Mouse (Mus musculus): ENCODE data around the gene Ankra2. TPM values are rescaled to one million over a fixed set of nuclear protein-coding genes. Genes with fewer than 3 reads are reported as not detected.
A peak's percentile ranks its signal among the peaks of the same experiment; 100 is the strongest.

The Ankra2 gene
- polyA plus RNA-seq, 1 experiment = 77.3 TPM

DNA sequence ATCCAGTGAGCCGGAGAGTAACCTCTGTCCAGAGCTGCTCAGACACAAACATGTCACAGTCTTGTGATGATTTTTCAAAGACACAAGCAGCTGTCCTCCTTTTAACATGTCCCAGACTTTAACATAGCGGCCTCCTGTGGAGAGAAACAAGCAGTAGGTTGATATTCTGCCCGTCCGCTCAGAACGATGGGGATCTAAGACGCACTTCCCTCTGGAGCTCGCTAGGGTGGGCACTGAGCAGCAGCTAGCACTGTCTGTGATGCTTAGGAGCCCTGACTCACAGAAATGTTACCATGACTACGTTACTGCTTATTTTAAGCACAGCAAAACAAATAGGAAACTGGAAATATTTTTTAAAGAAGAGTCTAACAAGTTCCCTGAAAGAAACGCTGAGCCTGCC lies 8.0 kb upstream of the Ankra2 start:
- no peak for DNase-seq (ENCODE audit: low read depth)
- no peak for TF ChIP-seq POLR2A (IDR thresholded peaks at IDR 0.05; ENCODE audit: borderline replicate concordance, extremely low read depth, insufficient read depth, insufficient read length, poor library complexity, severe bottlenecking)
- TF ChIP-seq CTCF (IDR thresholded peaks at IDR 0.05; ENCODE audit: borderline replicate concordance, extremely low read depth, insufficient read depth, insufficient read length) = no peak

DNA sequence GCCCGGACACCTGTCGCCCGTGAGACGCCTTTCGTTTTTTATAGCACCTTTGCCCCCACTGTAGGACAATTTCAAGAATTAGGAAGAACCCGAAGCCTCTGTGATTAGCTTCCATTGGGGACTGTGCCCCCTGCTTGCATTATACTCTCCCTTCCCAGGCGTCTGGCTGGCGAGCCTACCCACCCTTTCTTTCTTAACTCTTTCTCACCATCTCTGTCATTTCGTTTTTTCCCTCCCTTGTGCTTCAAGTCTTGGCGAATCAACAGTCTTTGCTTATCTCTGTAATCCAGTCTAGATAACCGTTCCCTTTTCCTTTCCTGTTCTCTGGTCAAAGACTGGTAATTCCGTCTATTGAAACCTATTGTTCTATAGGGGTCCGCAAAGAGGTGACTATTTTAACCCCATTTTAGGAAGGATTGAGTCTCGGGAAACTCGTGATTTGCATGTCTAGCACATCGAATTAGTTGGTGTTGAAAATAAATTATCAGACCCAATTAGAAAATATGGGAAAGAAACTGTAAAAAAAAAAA lies 649 bp downstream of the Ankra2 start:
- TF ChIP-seq CTCF (IDR thresholded peaks at IDR 0.05; ENCODE audit: borderline replicate concordance, extremely low read depth, insufficient read depth, insufficient read length) = no peak
- TF ChIP-seq POLR2A (IDR thresholded peaks at IDR 0.05; ENCODE audit: borderline replicate concordance, extremely low read depth, insufficient read depth, insufficient read length, poor library complexity, severe bottlenecking) = no peak
- no peak for DNase-seq (ENCODE audit: low read depth)

DNA sequence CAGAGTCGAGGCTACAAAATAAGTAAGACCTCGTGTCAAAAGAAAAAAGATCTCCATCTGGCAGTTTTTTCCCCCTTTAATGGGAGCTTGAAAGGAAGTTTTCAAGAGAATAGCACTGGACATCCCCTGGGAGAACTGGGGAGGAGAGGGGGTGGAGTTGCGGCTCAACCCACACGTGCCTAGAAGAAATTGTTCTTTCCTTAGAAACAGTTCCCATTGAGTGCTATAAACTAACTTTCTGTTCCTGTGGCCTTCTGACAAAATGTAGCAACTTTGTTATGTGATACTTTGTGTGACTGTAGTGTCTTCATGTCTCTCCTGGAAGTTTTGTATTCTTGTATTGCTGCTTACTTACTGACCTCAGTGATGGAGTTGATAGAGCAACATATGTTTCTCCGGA lies 1.2 kb downstream of the Ankra2 start:
- DNase-seq (ENCODE audit: low read depth) = peak; percentile 27
- TF ChIP-seq POLR2A (IDR thresholded peaks at IDR 0.05; ENCODE audit: borderline replicate concordance, extremely low read depth, insufficient read depth, insufficient read length, poor library complexity, severe bottlenecking) (no peak), CTCF (IDR thresholded peaks at IDR 0.05; ENCODE audit: borderline replicate concordance, extremely low read depth, insufficient read depth, insufficient read length) (no peak)

DNA sequence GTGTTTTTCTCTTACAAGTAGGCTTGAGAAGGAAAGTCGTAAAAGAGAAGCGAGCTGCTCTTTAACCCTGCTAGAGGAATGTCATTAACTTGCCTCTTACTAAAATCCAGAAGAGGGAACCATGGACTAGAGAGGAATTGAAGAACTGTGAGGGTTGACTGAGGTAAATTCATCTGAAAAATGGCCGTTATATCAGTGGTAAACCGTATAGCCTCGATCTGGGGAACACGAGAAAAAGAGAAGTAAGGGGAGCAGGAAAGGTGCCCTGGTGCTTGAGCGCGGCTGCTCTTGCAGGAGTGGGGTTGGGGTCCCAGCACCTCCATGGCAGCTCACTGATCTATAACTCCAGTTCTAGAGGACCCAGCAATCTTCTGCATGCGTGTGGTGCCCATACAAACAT lies 11.1 kb downstream of the Ankra2 start:
- TF ChIP-seq POLR2A (IDR thresholded peaks at IDR 0.05; ENCODE audit: borderline replicate concordance, extremely low read depth, insufficient read depth, insufficient read length, poor library complexity, severe bottlenecking) (no peak), CTCF (IDR thresholded peaks at IDR 0.05; ENCODE audit: borderline replicate concordance, extremely low read depth, insufficient read depth, insufficient read length) (no peak)
- no peak for DNase-seq (ENCODE audit: low read depth)

DNA sequence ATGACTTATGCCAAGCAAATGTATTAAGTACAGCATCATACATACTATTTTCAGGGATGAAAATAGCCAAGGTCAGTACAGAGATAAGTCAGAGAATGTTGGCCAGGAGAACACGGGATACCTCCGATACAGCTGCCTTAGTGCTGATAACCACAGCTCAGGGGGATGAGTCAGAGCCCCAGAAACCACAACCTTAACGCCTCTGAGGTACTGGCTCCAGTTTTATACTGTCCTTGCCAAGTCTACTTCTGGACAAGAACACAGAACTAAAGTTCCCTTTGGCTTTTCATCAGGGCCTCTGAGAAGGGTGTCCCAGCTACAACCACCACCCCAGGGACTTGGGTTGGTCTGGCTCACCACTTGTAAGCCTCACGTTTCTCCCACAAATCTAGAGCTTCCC lies 12.8 kb downstream of the Ankra2 start:
- TF ChIP-seq POLR2A (IDR thresholded peaks at IDR 0.05; ENCODE audit: borderline replicate concordance, extremely low read depth, insufficient read depth, insufficient read length, poor library complexity, severe bottlenecking) (no peak), CTCF (IDR thresholded peaks at IDR 0.05; ENCODE audit: borderline replicate concordance, extremely low read depth, insufficient read depth, insufficient read length) (no peak)
- no peak for DNase-seq (ENCODE audit: low read depth)

DNA sequence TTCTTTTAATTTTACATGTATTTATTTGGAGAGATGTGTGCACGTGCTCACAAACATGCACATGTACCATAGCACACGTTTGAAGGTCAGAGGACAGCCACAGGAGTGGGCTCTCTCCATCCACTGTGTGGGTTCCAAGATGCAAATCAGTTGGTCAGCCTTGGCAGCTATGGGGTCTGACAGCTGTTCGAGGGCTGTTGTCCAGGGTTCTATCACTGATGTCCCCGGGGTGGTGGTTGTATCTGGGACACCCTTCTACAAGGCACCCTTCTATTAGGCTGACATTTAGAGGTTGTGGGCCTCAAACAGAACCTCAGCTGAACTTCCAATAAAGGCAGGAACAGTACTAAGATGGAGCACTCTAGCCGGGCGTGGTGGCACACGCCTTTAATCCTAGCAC lies 13.4 kb downstream of the Ankra2 start:
- DNase-seq (ENCODE audit: low read depth) = no peak
- TF ChIP-seq POLR2A (IDR thresholded peaks at IDR 0.05; ENCODE audit: borderline replicate concordance, extremely low read depth, insufficient read depth, insufficient read length, poor library complexity, severe bottlenecking) = no peak
- TF ChIP-seq CTCF (IDR thresholded peaks at IDR 0.05; ENCODE audit: borderline replicate concordance, extremely low read depth, insufficient read depth, insufficient read length) = no peak

DNA sequence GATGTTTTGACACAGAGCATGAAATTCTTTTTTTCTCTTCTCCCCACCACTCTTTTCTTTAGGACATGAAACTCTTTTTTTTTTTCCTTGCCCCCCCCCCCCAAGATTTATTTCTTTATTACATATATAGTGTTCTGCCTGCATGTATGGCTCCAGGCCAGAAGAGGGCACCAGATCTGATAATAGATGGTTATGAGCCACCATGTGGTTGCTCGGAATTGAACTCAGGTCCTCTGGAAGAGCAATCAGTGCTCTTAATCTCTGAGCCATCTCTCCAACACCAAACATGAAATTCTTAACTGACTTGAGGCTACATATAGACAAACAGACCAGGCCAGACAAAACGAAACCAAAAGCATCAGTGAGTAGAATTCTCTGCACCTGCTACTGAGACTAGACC lies 14.6 kb downstream of the Ankra2 start:
- no peak for TF ChIP-seq POLR2A (IDR thresholded peaks at IDR 0.05; ENCODE audit: borderline replicate concordance, extremely low read depth, insufficient read depth, insufficient read length, poor library complexity, severe bottlenecking)
- no peak for TF ChIP-seq CTCF (IDR thresholded peaks at IDR 0.05; ENCODE audit: borderline replicate concordance, extremely low read depth, insufficient read depth, insufficient read length)
- DNase-seq (ENCODE audit: low read depth) = no peak

DNA sequence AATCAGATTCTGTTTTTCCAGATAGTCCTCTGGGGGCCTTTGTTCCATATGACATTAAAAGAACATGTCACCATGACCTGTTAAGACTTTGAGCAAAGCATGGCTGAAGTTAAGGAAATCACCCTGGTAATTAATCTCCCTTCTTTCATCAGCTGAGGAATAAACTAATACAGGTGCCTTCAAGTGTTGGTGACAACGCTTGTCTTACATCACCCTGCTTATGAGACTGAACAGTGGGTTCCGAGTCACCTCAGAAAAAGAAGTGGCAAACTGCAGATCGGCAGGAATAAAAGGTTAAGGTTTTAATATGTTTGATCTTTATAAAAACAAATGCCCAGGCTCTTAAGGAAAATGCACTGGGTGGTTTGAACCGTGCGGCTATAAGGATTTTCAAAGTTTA lies 16.8 kb downstream of the Ankra2 start, which contains the start of gene Gm21976:
Gene Gm21976 (plus strand): TSS at position 202 of the 400 bp plus-strand sequence.
- no peak for DNase-seq (ENCODE audit: low read depth)
- no peak for TF ChIP-seq POLR2A (IDR thresholded peaks at IDR 0.05; ENCODE audit: borderline replicate concordance, extremely low read depth, insufficient read depth, insufficient read length, poor library complexity, severe bottlenecking)
- TF ChIP-seq CTCF (IDR thresholded peaks at IDR 0.05; ENCODE audit: borderline replicate concordance, extremely low read depth, insufficient read depth, insufficient read length) = no peak

DNA sequence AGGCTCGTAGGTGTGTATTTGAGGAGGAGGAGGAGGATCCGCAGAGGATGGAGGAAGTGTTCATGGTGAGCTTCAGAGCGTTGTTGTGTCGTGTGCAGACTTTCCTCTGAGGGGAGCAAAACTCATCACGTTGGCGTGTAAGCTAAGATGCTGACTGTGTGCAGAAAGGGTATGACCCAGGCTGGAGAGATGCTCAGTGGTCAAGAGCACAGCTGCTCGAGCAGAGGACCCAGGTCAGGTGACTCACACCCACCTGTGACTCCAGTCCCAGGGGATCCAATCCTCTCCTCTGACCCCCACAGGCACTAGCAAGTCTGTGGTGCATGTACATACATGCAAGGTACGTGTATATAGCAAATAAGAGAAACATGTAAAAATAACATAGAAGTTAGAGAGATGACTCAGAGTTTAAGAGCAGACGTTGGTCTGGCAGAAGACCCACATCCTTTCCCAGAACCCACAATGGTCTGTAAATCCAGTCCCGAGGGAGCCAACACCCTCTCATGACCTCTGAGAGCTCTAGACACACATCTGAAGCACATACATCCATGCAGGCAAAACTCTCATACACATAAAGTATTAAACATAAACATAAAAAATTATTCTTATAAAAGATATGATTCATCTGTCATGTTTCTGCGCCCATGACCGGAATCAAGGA lies 18.2 kb downstream of the Ankra2 start:
- TF ChIP-seq POLR2A (IDR thresholded peaks at IDR 0.05; ENCODE audit: borderline replicate concordance, extremely low read depth, insufficient read depth, insufficient read length, poor library complexity, severe bottlenecking) (no peak), CTCF (IDR thresholded peaks at IDR 0.05; ENCODE audit: borderline replicate concordance, extremely low read depth, insufficient read depth, insufficient read length) (no peak)
- no peak for DNase-seq (ENCODE audit: low read depth)

DNA sequence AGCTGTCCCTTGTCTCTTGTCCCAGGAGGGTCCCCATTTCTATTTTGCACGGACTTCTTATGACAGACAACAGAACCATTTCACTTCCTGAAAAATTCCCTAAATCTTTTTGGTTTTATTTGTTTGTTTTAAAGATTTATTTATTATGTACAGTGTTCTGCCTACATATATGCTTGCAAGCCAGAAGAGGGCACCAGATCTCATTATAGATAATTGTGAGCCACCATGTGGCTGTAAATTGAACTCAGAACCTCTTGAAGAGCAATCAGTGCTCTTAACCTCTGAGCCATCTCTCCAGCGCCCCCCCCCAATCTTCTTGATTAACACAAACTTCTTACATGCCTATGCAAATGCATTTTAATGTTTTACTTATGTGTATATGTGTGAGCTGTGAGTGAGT lies 27.8 kb downstream of the Ankra2 start:
- TF ChIP-seq CTCF (IDR thresholded peaks at IDR 0.05; ENCODE audit: borderline replicate concordance, extremely low read depth, insufficient read depth, insufficient read length) = no peak
- no peak for TF ChIP-seq POLR2A (IDR thresholded peaks at IDR 0.05; ENCODE audit: borderline replicate concordance, extremely low read depth, insufficient read depth, insufficient read length, poor library complexity, severe bottlenecking)
- DNase-seq (ENCODE audit: low read depth) = no peak

DNA sequence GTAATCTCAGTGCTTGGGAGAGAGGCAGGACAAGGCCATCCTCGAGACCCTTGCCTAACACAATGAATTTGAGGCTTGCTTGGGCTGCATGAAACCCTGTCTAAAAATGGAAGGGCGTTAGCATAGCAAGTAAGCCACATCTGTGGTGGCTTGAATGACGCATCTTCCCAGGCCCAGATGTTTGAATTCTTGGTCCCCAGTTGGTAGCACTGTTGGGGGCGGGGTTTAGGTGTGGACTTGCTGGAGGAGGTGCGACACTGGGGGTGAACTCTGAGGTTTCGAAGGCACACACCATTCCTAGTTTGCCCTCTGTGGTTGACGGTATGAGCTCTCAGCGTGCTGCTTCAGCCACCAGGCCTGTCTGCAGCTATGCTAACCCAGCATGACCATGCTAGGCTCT lies 28.8 kb downstream of the Ankra2 start:
- TF ChIP-seq CTCF (IDR thresholded peaks at IDR 0.05; ENCODE audit: borderline replicate concordance, extremely low read depth, insufficient read depth, insufficient read length) (no peak), POLR2A (IDR thresholded peaks at IDR 0.05; ENCODE audit: borderline replicate concordance, extremely low read depth, insufficient read depth, insufficient read length, poor library complexity, severe bottlenecking) (no peak)
- DNase-seq (ENCODE audit: low read depth) = no peak

DNA sequence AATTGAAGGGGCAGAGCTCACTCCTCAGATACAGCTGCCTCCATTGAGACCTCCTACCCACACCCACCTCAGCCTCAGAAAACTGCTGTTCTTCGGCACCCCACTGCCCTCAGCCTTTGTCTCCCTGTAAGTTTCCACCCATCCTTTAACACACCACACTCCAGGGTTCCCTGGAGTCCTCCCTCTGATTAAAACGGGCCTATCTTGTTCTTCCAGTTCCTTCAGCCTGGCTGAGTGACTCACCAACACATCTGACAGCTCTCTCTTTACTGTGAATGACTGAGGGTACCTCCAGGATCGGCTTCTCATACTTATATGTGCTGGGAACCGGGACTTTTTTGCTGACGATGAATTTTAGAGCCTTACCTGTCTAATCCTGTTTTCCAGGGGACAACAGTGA lies 33.2 kb downstream of the Ankra2 start:
- no peak for TF ChIP-seq POLR2A (IDR thresholded peaks at IDR 0.05; ENCODE audit: borderline replicate concordance, extremely low read depth, insufficient read depth, insufficient read length, poor library complexity, severe bottlenecking)
- TF ChIP-seq CTCF (IDR thresholded peaks at IDR 0.05; ENCODE audit: borderline replicate concordance, extremely low read depth, insufficient read depth, insufficient read length) = no peak
- DNase-seq (ENCODE audit: low read depth) = no peak
